Mouse (Mus musculus): ENCODE data around the gene Mcl1.
"Not testable (repeated sequence)": the region's sequence is repeated elsewhere in the genome, so short reads cannot be mapped to it uniquely, and the experiment has no call there.

Mcl1 gene

GRCm38 (mm10) chr3:95685301-95685700 lies 26.7 kb downstream of the Mcl1 start:
- DNase-seq (ENCODE audit: low spot score in 2 of 2): no peak

GRCm38 (mm10) chr3:95685701-95686100 lies 27.1 kb downstream of the Mcl1 start:
- DNase-seq (ENCODE audit: low spot score in 2 of 2): no peak

- no peak for DNase-seq (ENCODE audit: low spot score in 2 of 2)
These were observed 28.0 kb downstream of the Mcl1 start for GRCm38 (mm10) chr3:95686492-95687167.

- no peak for DNase-seq (ENCODE audit: low spot score in 2 of 2)
These were observed 28.6 kb downstream of the Mcl1 start for GRCm38 (mm10) chr3:95687168-95687523.

GRCm38 (mm10) chr3:95687524-95688421 lies 29.2 kb downstream of the Mcl1 start, which contains the start of gene Adamtsl4:
TSS of gene Adamtsl4 (minus strand) at chr3:95687917.
- DNase-seq (ENCODE audit: low spot score in 2 of 2): peak; percentile 41 to 62

GRCm38 (mm10) chr3:95689171-95689915 lies 30.8 kb downstream of the Mcl1 start:
- no peak for DNase-seq (ENCODE audit: low spot score in 2 of 2)

GRCm38 (mm10) chr3:95689940-95690339 lies 31.4 kb downstream of the Mcl1 start:
- no peak for DNase-seq (ENCODE audit: low spot score in 2 of 2)

GRCm38 (mm10) chr3:95690552-95690951 lies 32.0 kb downstream of the Mcl1 start:
- DNase-seq (ENCODE audit: low spot score in 2 of 2): not testable (repeated sequence)

- no peak for DNase-seq (ENCODE audit: low spot score in 2 of 2)
These were observed 34.1 kb downstream of the Mcl1 start for GRCm38 (mm10) chr3:95692677-95693076.

- no peak for DNase-seq (ENCODE audit: low spot score in 2 of 2)
These were observed 35.5 kb downstream of the Mcl1 start for GRCm38 (mm10) chr3:95693821-95694807.

- no peak for DNase-seq (ENCODE audit: low spot score in 2 of 2)
These were observed 36.5 kb downstream of the Mcl1 start for GRCm38 (mm10) chr3:95694808-95695703.

GRCm38 (mm10) chr3:95695796-95696195 lies 37.2 kb downstream of the Mcl1 start:
- no peak for DNase-seq (ENCODE audit: low spot score in 2 of 2)

- DNase-seq (ENCODE audit: low spot score in 2 of 2): no peak
These were observed 37.8 kb downstream of the Mcl1 start for GRCm38 (mm10) chr3:95696360-95696759.

GRCm38 (mm10) chr3:95698286-95698685 lies 39.7 kb downstream of the Mcl1 start:
- DNase-seq (ENCODE audit: low spot score in 2 of 2): no peak

GRCm38 (mm10) chr3:95700233-95700681 lies 41.7 kb downstream of the Mcl1 start:
- no peak for DNase-seq (ENCODE audit: low spot score in 2 of 2)

GRCm38 (mm10) chr3:95701085-95701484 lies 42.5 kb downstream of the Mcl1 start:
- DNase-seq (ENCODE audit: low spot score in 2 of 2): no peak

- DNase-seq (ENCODE audit: low spot score in 2 of 2): no peak
These were observed 43.4 kb downstream of the Mcl1 start for GRCm38 (mm10) chr3:95701877-95702540.

GRCm38 (mm10) chr3:95703276-95703675 lies 44.7 kb downstream of the Mcl1 start:
- DNase-seq (ENCODE audit: low spot score in 2 of 2): no peak

GRCm38 (mm10) chr3:95704612-95705011 lies 46.0 kb downstream of the Mcl1 start:
- no peak for DNase-seq (ENCODE audit: low spot score in 2 of 2)
